Mouse (Mus musculus) CH12.LX (cell line): ENCODE measurements around the gene Stn1.

ENCODE experiments used
- POLR2AphosphoS2 ChIP-seq: IDR thresholded peaks from 2 replicates; pipeline ENCODE4 v1.6.1; 2011; ENCODE audit warnings: low read depth, low read length, improper control_type of control experiment
- ZMIZ1 ChIP-seq: IDR thresholded peaks from 2 replicates; pipeline ENCODE4 v1.6.1; 2012; ENCODE audit warnings: low read depth, mild to moderate bottlenecking, inconsistent platforms, low read length, improper control_type of control experiment

GRCm38 (mm10) chr19:47463636-47464303 lies 73.5 kb downstream of the Stn1 start:
- TF ChIP-seq POLR2AphosphoS2 (no peak), ZMIZ1 (no peak)
